Mouse (Mus musculus) kidney, adult 9 months (tissue): ENCODE measurements at regions not wholly inside any gene's neighbourhood (a gene's known extent, or its start where the extent isn't known, plus 50 kb on each side); places are given as distances from the start of the nearest gene placed in this dataset.
A peak's percentile ranks its signal among the peaks of the same experiment; 100 is the strongest.

ENCODE experiments used
- DNase-seq: peaks from one replicate; pipeline ENCODE4 v3.0.0; 2022

DNA sequence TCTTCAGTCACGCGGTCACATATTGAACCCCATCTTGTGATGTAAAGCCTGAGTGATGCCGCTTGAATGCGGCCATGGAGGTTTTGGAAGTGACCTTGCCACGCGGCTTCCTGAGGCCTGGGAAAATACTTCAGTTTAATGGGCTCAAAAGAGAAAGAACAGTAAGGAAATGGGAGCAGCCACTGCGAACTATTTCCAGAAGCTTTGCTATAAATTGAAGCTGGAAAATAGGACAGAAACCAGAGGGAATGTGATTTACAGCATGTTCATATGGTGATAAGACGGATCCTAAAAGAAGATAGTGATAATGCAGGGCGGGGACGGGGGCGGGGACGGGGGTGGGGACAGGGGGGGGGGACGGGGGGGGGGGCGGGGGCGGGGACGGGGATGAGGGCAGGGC, 52.7 kb upstream of the Trpc4 start:
- DNase-seq: no peak

DNA sequence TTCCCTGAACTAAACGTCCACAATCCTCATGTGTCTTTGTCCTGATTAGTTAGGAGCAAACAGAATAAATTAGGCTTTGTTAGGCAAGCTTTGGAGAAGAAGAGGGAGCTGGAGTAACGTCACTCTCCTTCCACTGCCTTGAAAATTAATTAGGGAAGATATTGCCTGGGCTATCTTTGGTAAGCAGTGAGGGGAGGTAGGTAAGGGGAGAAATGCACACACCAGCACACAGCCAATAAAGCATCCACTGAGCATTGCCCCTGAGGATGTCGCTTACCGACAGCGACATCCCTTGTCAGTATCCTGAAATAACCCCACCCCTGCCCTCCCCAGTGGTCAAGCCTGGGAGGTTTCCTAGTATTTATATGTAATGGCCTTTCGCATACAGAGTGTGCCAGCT, 72.2 kb upstream of the Trpc4 start:
- DNase-seq: no peak

- no peak for DNase-seq
Measured at GRCm38 (mm10) chr3:54076461-54076860, 79.4 kb upstream of the Trpc4 start.

GRCm38 (mm10) chr3:54060653-54061052, 95.2 kb upstream of the Trpc4 start:
- no peak for DNase-seq

GRCm38 (mm10) chr3:54054376-54054775, 101.5 kb upstream of the Trpc4 start:
- no peak for DNase-seq

DNA sequence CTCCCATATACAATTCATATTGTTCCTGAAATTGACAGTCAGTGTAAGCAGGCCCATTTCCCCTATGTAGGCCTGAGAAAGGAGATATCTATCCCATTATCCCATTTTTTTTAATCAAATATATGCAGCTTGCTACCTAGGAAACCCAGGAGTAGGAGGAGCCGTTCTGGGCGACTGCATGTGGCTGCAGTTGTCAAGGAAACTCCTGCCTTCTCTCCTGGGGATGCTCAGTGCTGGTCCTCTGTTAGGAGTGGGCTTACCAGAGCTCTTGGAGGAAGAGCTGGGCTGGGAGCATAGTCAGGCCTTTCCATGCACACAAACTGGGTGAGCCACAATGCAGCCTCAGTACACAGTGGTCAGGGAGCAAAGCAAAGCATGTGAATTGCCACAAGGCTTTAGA, 106.5 kb upstream of the Trpc4 start:
- DNase-seq: no peak

- DNase-seq: no peak
Measured at GRCm38 (mm10) chr3:54048091-54048670, 107.7 kb upstream of the Trpc4 start.

DNA sequence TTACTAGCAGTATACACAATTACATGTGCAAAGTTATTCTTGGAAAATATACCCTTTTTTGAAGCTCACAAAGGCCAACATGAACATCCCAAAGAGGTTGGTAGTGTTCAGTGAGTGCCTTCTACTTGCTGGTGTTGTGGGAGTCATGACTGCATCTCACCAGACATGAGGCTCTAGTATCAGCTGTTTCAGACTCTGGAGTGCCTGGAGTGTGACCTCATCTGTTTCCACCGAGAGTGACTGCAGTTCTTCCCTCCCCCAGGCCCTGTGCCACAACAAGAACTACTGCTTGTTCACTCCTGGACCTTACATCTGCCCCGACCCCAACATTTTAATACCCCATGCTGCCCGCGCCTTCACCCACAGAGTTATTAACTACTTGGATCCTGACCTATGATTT, 128.5 kb upstream of the Trpc4 start:
- DNase-seq: no peak

GRCm38 (mm10) chr3:54020196-54020595, 135.6 kb upstream of the Trpc4 start:
- DNase-seq: peak; percentile 2

DNA sequence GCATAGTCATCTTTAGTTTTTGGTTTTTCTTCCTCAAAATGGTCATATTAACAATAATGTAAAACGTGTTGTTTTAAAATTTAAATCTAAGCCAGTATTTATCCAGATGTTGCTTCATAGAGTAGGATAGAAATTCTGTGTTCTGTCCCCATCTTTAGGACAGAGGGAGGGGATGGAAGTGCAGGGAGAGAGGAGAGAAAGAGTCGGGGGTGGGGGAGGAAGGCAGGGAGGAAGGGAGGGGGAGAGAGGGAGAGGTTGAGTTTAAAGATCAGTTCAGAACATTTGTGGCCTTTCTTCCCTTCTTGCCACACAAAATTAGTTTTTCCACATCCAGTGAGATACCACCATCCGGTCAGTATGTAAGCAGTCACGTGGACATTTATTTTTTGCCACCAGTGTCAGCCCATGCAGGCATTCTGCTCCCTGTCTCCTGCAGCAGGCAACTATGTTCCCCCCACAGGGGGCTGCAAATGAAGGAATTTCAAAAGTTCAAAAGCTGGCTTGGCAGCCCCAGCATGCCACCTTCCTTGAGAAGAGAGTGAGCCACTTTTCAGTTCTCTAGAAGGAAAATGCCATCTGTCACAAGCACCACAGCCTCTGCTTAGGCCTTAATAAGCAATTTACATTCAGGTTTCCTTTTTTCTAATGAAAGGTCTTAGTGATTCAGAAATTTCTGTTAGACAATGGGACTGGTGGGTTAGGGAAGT, 137.7 kb upstream of the Trpc4 start:
- DNase-seq: no peak

GRCm38 (mm10) chr3:54016877-54017276, 139.0 kb upstream of the Trpc4 start:
- DNase-seq: no peak

DNA sequence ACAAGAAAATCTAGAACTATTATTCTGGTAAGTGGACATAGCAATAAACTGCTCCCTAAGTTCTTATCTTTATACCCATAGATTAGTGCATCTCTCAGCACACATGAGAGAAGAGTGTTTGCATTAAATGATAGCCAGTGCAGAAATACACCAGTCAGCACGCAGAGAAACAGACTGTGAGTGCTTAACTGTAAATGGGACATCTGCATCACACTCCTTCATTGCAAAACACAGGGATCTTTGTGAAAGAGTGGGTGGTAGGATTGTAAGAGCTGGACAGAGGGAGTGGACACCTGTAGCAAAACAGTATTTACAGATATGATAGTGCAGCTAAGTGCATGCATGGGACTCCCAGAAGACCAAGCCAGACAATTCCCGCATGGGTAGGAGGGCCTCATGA, 144.8 kb upstream of the Trpc4 start:
- no peak for DNase-seq

DNA sequence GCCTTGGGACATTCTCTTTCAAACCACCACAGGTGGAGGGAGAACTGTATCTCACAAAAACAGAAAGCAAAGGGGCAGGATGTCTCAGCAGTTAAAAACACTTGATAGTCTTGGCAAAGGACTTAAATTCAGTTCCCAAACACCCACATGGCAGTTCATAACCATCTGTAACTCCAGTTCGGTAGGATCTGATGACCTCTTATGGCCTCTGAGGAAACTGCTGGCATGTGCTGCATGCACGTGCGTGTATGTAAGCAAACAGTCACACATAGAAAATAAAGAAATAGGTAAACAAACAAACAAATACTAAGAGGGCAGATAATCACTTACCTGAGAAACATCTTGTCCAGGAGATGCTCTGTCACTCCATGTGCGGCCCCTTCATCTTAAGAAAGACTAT, 129.4 kb upstream of the Ufm1 start:
- DNase-seq: no peak

GRCm38 (mm10) chr3:53988796-53989195, 125.2 kb upstream of the Ufm1 start:
- no peak for DNase-seq

- no peak for DNase-seq
Measured at GRCm38 (mm10) chr3:53988256-53988655, 124.6 kb upstream of the Ufm1 start.

DNA sequence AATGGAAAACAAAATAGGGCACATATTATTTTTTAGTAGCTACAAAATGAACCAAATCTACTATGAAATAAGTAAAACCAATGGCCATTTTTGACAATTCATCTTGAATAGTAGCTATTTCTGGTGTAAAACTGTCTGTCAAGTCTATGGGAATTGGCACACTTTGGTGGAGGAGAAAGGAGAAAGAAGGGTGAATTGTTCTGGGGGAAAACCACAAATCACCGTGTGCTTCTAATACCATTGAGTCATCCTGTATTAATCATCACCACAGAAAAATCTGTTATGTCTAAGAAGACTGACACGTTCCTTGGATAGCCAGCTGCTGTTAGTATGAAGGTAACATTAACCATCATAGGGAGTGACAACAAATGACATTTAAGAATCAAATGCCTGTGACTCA, 123.7 kb upstream of the Ufm1 start:
- DNase-seq: no peak

- DNase-seq: no peak
Measured at GRCm38 (mm10) chr3:53984743-53985550, 121.3 kb upstream of the Ufm1 start.

DNA sequence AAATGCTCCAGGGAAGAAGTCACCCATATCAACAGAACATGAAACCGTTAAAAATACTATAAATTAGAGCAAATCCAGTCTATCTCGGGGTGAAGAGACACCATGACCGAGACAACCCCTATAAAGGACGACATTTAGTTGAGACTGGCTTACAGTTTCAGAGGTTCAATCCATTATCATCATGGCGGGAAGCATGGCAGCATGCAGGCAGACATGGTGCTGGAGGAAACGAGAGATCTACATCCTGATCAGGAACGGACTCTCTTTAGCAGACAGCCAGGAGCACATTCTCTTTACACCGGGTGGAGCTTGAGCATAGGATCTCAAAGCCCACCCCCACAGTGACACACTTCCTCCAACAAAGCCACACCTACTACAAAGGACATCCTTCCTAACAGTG, 118.7 kb upstream of the Ufm1 start:
- no peak for DNase-seq

- no peak for DNase-seq
Measured at GRCm38 (mm10) chr3:53981585-53981984, 118.0 kb upstream of the Ufm1 start.

GRCm38 (mm10) chr3:53977379-53978080, 113.9 kb upstream of the Ufm1 start:
- no peak for DNase-seq

GRCm38 (mm10) chr3:53974905-53975551, 111.4 kb upstream of the Ufm1 start:
- no peak for DNase-seq

- no peak for DNase-seq
Measured at GRCm38 (mm10) chr3:53969000-53969641, 105.5 kb upstream of the Ufm1 start.
